Mouse (Mus musculus): ENCODE measurements around the gene Rhov.

DNA sequence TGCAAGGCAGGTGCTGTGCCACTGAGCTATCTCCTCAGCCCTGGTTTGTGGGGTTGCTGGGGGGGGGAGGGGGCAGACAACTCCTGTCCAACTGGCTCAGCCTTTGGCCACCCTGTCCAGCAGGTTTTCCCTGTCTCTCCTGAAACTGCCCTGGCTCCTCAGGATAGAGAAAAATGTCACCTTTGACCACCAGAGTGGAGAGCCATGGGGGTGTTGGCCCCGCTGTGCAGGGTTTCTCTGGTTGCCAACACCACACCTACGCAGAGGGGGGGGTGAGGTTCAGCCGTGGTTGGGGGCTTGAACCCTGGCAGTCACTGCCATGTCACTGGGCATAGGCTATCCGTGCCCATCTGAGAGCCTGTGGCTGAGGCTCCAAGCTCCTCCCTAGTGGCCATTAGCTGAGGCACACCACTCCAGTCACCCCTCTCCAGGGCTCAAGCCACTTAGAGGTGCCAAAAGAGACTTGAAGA, 21.4 kb downstream of the Rhov start:
- TF ChIP-seq CTCF (conservative IDR thresholded peaks at IDR 0.05; ENCODE audit: insufficient read depth, insufficient read length, low read depth, low read length) (no peak), POLR2A (IDR thresholded peaks at IDR 0.05; ENCODE audit: low read depth, low read length) (no peak)

All from kidney, adult 2 months (tissue).